21 mouse cellular contexts compared by ENCODE assay signal in the genomic region with DNA sequence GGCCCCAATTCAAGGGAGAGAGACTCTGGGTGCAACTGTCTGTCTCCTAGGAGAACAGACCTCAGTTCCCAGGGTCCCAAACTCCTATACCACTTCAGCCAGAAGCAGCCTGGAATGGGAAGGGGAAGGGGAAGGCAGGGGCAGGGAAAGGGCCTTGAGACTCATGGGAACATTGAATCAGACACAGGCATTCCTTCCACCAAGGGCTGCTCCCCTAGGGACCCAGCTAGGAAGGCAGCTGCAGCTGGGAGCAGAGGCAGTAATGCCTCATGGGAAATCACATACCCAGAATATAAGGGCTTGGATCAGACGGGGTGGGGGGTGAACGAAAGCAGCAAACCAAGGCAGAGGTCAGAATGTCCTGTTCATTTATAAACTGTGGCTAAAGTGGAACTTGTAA. TPM values are rescaled to one million over a fixed set of nuclear protein-coding genes. Genes with fewer than 3 reads are reported as not detected.
DNase-seq lines count a peak whose midpoint lies in the region; ATAC-seq and TF ChIP-seq lines count a peak whose summit lies in the region.
"Had no signal": no experiment of that assay in that cellular context is flagged by ENCODE, and none has a peak within 500 bp of the region (broad histone marks: within the 10 kb centered on the region; RNA-seq: fewer than 3 reads in every experiment).

No protein-coding gene starts in this region.

- H3K4me2 ChIP-seq in kidney, postnatal 0 days (ENCODE audit: low read length), result no peak overlapping the region
- H3K4me2 ChIP-seq: forebrain, embryonic 13.5 days; heart, embryonic 15.5 days; limb, embryonic 15.5 days had no signal

- 92% methylated on average over 2 of the region's 2 CpGs for WGBS in kidney, postnatal 0 days

- H3K4me1 ChIP-seq in kidney, postnatal 0 days (replicated peaks; ENCODE audit: insufficient read depth, low read length), result 0 out of 2 replicates have a peak, but pooled peaks cover 2% of the 10 kb centered on the region
- H3K4me1 ChIP-seq: forebrain, embryonic 13.5 days; heart, embryonic 15.5 days had no signal

- peak; percentile 36 to 74 for DNase-seq in heart, adult 18-20 months
- no peak for DNase-seq in heart, postnatal 25 days (ENCODE audit: low spot score)
- no peak for DNase-seq in kidney, postnatal 0 days (ENCODE audit: low spot score)
- DNase-seq in kidney, adult 18-20 months, result no peak
- peak; percentile 45 to 56 for DNase-seq in heart, postnatal 10 days
- DNase-seq in lung, postnatal 36 days, result peak; percentile 38
- DNase-seq in thymus, postnatal 0 days (ENCODE audit: low spot score), result no peak
- DNase-seq in embryo, embryonic 9.5 days (ENCODE audit: extremely low spot score), result no peak
- DNase-seq: adrenal gland, adult 8-10 months; cerebellum, adult 9-10 months; layer of hippocampus, adult 9-11 months; liver, postnatal 0 days; retina, postnatal 1 day; spleen, adult 18-20 months; thymus, postnatal 25 days had no signal

- ATAC-seq in kidney, postnatal 0 days (replicated peaks; ENCODE audit: low FRiP score, low read depth), result no peak
- ATAC-seq: forebrain, embryonic 13.5 days; inflammation-experienced regulatory T-cells, adult 6 months; liver, postnatal 0 days had no signal

- no peaks in the 10 kb centered on the region for H3K27me3 ChIP-seq in kidney, postnatal 0 days (ENCODE audit: insufficient read depth, low read length)
- H3K27me3 ChIP-seq: forebrain, embryonic 13.5 days; heart, embryonic 15.5 days; limb, embryonic 15.5 days had no signal

- intact Hi-C loops in heart, postnatal 25 days (cut with DNase I), result no loop called here
- intact Hi-C loops in heart, postnatal 10 days (cut with DNase I), result no loop called here

- no peak for TF ChIP-seq CTCF in kidney, postnatal 0 days (IDR thresholded peaks at IDR 0.05; ENCODE audit: low read depth)

- H3K27ac ChIP-seq in kidney, postnatal 0 days, result peak overlapping the region; percentile 47; the same call in 1 of the 2 replicates
- H3K27ac ChIP-seq: heart, embryonic 15.5 days; limb, embryonic 15.5 days had no signal

- H3K9me3 ChIP-seq in kidney, postnatal 0 days (replicated peaks; ENCODE audit: low read length), result no peaks in the 10 kb centered on the region
- H3K9me3 ChIP-seq: forebrain, embryonic 13.5 days; heart, embryonic 15.5 days; limb, embryonic 15.5 days had no signal

- H3K4me3 ChIP-seq in kidney, postnatal 0 days (replicated peaks; ENCODE audit: low read depth, low read length), result no peak overlapping the region
- H3K4me3 ChIP-seq: forebrain, embryonic 13.5 days; heart, embryonic 15.5 days; limb, embryonic 15.5 days had no signal

- H3K9ac ChIP-seq in kidney, postnatal 0 days (ENCODE audit: low read depth, low read length), result no peak overlapping the region
- H3K9ac ChIP-seq: forebrain, embryonic 13.5 days; heart, embryonic 15.5 days; limb, embryonic 15.5 days; liver, postnatal 0 days had no signal

- peaks cover 44% of the 10 kb centered on the region for H3K36me3 ChIP-seq in kidney, postnatal 0 days (ENCODE audit: insufficient read depth, low read length)

RNA-seq across cellular contexts. Expression of gene Higd1b, which starts 2.5 kb away (rescaled TPM):
- total RNA-seq in heart, adult 18-20 months (2021), result 10 to 100 TPM; 10.6 to 15.7 TPM
- total RNA-seq in heart, postnatal 25 days (2021), result 10 to 100 TPM; 11.6 to 17.6 TPM
- 2.9 and 3.0 TPM in 2 replicates for polyA plus RNA-seq in kidney, postnatal 0 days (2015; fragmentation: Nextera tagmentation; extraction: Ambion mirVana)
- 10 to 100 TPM; 19.0 to 23.1 TPM for total RNA-seq in heart, postnatal 10 days (2021)
- polyA plus RNA-seq in thymus, postnatal 0 days (2015; fragmentation: Nextera tagmentation; extraction: Ambion mirVana), result 4.2 and 4.8 TPM in 2 replicates
- polyA plus RNA-seq: C2C12; inflammation-experienced regulatory T-cells, adult 6 months; liver, postnatal 0 days had no signal

RNA-seq across cellular contexts. Expression of gene Gjc1, which starts 18.6 kb away (rescaled TPM):
- total RNA-seq in heart, adult 18-20 months (2021), result 10 to 100 TPM; 17.2 to 18.2 TPM
- total RNA-seq in heart, postnatal 25 days (2021), result 10 to 100 TPM; 27.4 to 29.2 TPM
- 44.2 and 47.1 TPM in 2 replicates for polyA plus RNA-seq in kidney, postnatal 0 days (2015; fragmentation: Nextera tagmentation; extraction: Ambion mirVana)
- 10 to 100 TPM; 57.7 to 74.8 TPM for total RNA-seq in heart, postnatal 10 days (2021)
- polyA plus RNA-seq in thymus, postnatal 0 days (2015; fragmentation: Nextera tagmentation; extraction: Ambion mirVana), result 4.8 TPM in 2 replicates
- polyA plus RNA-seq: inflammation-experienced regulatory T-cells, adult 6 months had no signal

RNA-seq across cellular contexts. Expression of gene Eftud2, which starts 42.7 kb away (rescaled TPM):
- total RNA-seq in heart, adult 18-20 months (2021), result 10 to 100 TPM; 34.1 to 42.6 TPM
- 10 to 100 TPM; 34.6 to 36.1 TPM for total RNA-seq in heart, postnatal 25 days (2021)
- polyA plus RNA-seq in kidney, postnatal 0 days (2015; fragmentation: Nextera tagmentation; extraction: Ambion mirVana), result 127 and 140 TPM in 2 replicates
- 10 to 100 TPM; 48.5 to 59.2 TPM for total RNA-seq in heart, postnatal 10 days (2021)
- polyA plus RNA-seq in thymus, postnatal 0 days (2015; fragmentation: Nextera tagmentation; extraction: Ambion mirVana), result 160 and 164 TPM in 2 replicates

RNA-seq across cellular contexts. Expression of gene Ccdc103, which starts 42.9 kb away (rescaled TPM):
- total RNA-seq in heart, adult 18-20 months (2021), result not detected
- not detected for total RNA-seq in heart, postnatal 25 days (2021)
- polyA plus RNA-seq in kidney, postnatal 0 days (2015; fragmentation: Nextera tagmentation; extraction: Ambion mirVana), result 1.8 and 2.1 TPM in 2 replicates
- total RNA-seq in heart, postnatal 10 days (2021), result under 1 TPM; 0.14 to 0.15 TPM
- polyA plus RNA-seq in thymus, postnatal 0 days (2015; fragmentation: Nextera tagmentation; extraction: Ambion mirVana), result 0.12 and 0.54 TPM in 2 replicates
- polyA plus RNA-seq: inflammation-experienced regulatory T-cells, adult 6 months had no signal

RNA-seq across cellular contexts. Expression of gene Fam187a, which starts 46.8 kb away (rescaled TPM):
- total RNA-seq in heart, adult 18-20 months (2021), result not detected
- not detected for total RNA-seq in heart, postnatal 25 days (2021)
- polyA plus RNA-seq in kidney, postnatal 0 days (2015; fragmentation: Nextera tagmentation; extraction: Ambion mirVana), result 0.11 TPM in 1 of 2 replicates, not detected in the other
- not detected for total RNA-seq in heart, postnatal 10 days (2021)
- polyA plus RNA-seq in thymus, postnatal 0 days (2015; fragmentation: Nextera tagmentation; extraction: Ambion mirVana), result not detected in 2 replicates
- polyA plus RNA-seq: forebrain, embryonic 13.5 days; heart, embryonic 15.5 days; inflammation-experienced regulatory T-cells, adult 6 months; limb, embryonic 15.5 days; liver, postnatal 0 days; neural tube, embryonic 14.5 days had no signal

Comparison
In these comparisons a context has a peak if more than half of its experiments do, and no peak if none do; other contexts are left out.
1. DNase-seq: peak in heart, adult 18-20 months (2 of 2), heart, postnatal 10 days (2 of 2) and lung, postnatal 36 days (single experiment); none in heart, postnatal 25 days (single experiment), kidney, postnatal 0 days (single experiment), kidney, adult 18-20 months (single experiment), thymus, postnatal 0 days (single experiment) and embryo, embryonic 9.5 days (single experiment).